In genomic region chr1:156034661-156035060, GRCm38 (mm10) we compare ENCODE assay signal across 9 mouse cellular contexts. TPM values are rescaled to one million over a fixed set of nuclear protein-coding genes. Genes with fewer than 3 reads are reported as not detected.
A peak's percentile ranks its signal among the peaks of the same experiment; 100 is the strongest.
DNase-seq lines count a peak whose midpoint lies in the region; ATAC-seq lines count a peak whose summit lies in the region.
"Had no signal": no experiment of that assay in that cellular context is flagged by ENCODE, and none has a peak within 500 bp of the region (broad histone marks: within the 10 kb centered on the region; RNA-seq: fewer than 3 reads in every experiment).

No protein-coding gene starts in this region.

- 46% methylated on average over 1 of the region's 1 CpGs for WGBS in forebrain, embryonic 10.5 days
- 22% methylated on average over 1 of the region's 1 CpGs for WGBS in limb, embryonic 13.5 days
- WGBS in stomach, embryonic 14.5 days, result 28% methylated on average over 1 of the region's 1 CpGs

- no peaks in the 10 kb centered on the region for H3K27me3 ChIP-seq in megakaryocyte, embryonic 14.5 days (replicated peaks)
- H3K27me3 ChIP-seq in forebrain, embryonic 10.5 days (ENCODE audit: poor library complexity, severe bottlenecking), result no peaks in the 10 kb centered on the region
- H3K27me3 ChIP-seq in limb, embryonic 13.5 days, result no peaks in the 10 kb centered on the region
- no peaks in the 10 kb centered on the region for H3K27me3 ChIP-seq in stomach, embryonic 14.5 days (ENCODE audit: control insufficient read depth, insufficient read depth, low read length)

- H3K27ac ChIP-seq in forebrain, embryonic 10.5 days, result peak overlapping the region; percentile 98
- H3K27ac ChIP-seq in limb, embryonic 13.5 days, result peak overlapping the region; percentile 100; the same call in 1 of the 2 replicates
- peak overlapping the region; percentile 100; the same call in 1 of the 2 replicates for H3K27ac ChIP-seq in stomach, embryonic 14.5 days (ENCODE audit: low read length)

- DNase-seq in forebrain, embryonic 10.5 days (ENCODE audit: extremely low spot score, low spot score), result no peak
- no peak for DNase-seq in layer of hippocampus, postnatal 36 days
- no peak for DNase-seq in right cerebral cortex, postnatal 14 days
- no peak for DNase-seq in thymus, postnatal 25 days
- DNase-seq: cerebellum, postnatal 36 days had no signal

- H3K36me3 ChIP-seq in megakaryocyte, embryonic 14.5 days (replicated peaks; ENCODE audit: low read length), result peaks cover 44% of the 10 kb centered on the region
- H3K36me3 ChIP-seq in forebrain, embryonic 10.5 days (replicated peaks), result peaks cover 44% of the 10 kb centered on the region
- H3K36me3 ChIP-seq in limb, embryonic 13.5 days, result peaks cover 32% of the 10 kb centered on the region
- peaks cover 31% of the 10 kb centered on the region for H3K36me3 ChIP-seq in stomach, embryonic 14.5 days (ENCODE audit: control insufficient read depth, insufficient read depth, low read length)

- no peak for ATAC-seq in megakaryocyte, adult 5-6 weeks (ENCODE audit: poor library complexity, severe bottlenecking)
- no peak for ATAC-seq in limb, embryonic 13.5 days (ENCODE audit: low FRiP score, low read depth)
- no peak for ATAC-seq in stomach, embryonic 14.5 days (ENCODE audit: insufficient number of reproducible peaks, insufficient read depth, low FRiP score, low read depth)

- H3K9ac ChIP-seq in limb, embryonic 13.5 days, result peak overlapping the region; percentile 93
- H3K9ac ChIP-seq in stomach, embryonic 14.5 days (replicated peaks; ENCODE audit: low read depth, low read length), result peak overlapping the region; percentile 85

- H3K9me3 ChIP-seq in megakaryocyte, embryonic 14.5 days, result no peaks in the 10 kb centered on the region
- no peaks in the 10 kb centered on the region for H3K9me3 ChIP-seq in forebrain, embryonic 10.5 days
- H3K9me3 ChIP-seq in limb, embryonic 13.5 days, result no peaks in the 10 kb centered on the region
- no peaks in the 10 kb centered on the region for H3K9me3 ChIP-seq in stomach, embryonic 14.5 days (ENCODE audit: control insufficient read depth, low read depth, low read length)

- peak overlapping the region; percentile 100 for H3K4me3 ChIP-seq in megakaryocyte, embryonic 14.5 days (replicated peaks)
- H3K4me3 ChIP-seq in forebrain, embryonic 10.5 days, result peak overlapping the region; percentile 85
- peak overlapping the region; percentile 78 for H3K4me3 ChIP-seq in limb, embryonic 13.5 days
- H3K4me3 ChIP-seq in stomach, embryonic 14.5 days (ENCODE audit: low read depth, low read length), result peak overlapping the region; percentile 72

- peaks cover 26% of the 10 kb centered on the region for H3K4me1 ChIP-seq in megakaryocyte, embryonic 14.5 days
- peaks cover 23% of the 10 kb centered on the region for H3K4me1 ChIP-seq in forebrain, embryonic 10.5 days
- H3K4me1 ChIP-seq in limb, embryonic 13.5 days, result peaks cover 15% of the 10 kb centered on the region
- H3K4me1 ChIP-seq in stomach, embryonic 14.5 days (ENCODE audit: control insufficient read depth, insufficient read depth, low read length), result peaks cover 4% of the 10 kb centered on the region; the same call in 1 of the 2 replicates

- H3K4me2 ChIP-seq in limb, embryonic 13.5 days (replicated peaks), result peak overlapping the region; percentile 73
- H3K4me2 ChIP-seq in stomach, embryonic 14.5 days (replicated peaks; ENCODE audit: low read depth, low read length), result peak overlapping the region; percentile 65

RNA-seq across cellular contexts. Expression of gene Tor1aip2, which starts 0.5 kb away (rescaled TPM):
- polyA plus RNA-seq in megakaryocyte, embryonic 14.5 days (2012; ENCODE audit: insufficient read depth, low replicate concordance), result 5.2 and 12.2 TPM in 2 replicates
- 67.4 and 71.1 TPM in 2 replicates for total RNA-seq in megakaryocyte, adult 5-6 weeks (2015)
- total RNA-seq in megakaryocyte, adult 5-6 weeks (2017), result 36.6 and 38.4 TPM in 2 replicates
- 104 and 108 TPM in 2 replicates for polyA plus RNA-seq in forebrain, embryonic 10.5 days (2016; fragmentation: Nextera tagmentation; extraction: Ambion mirVana)
- polyA plus RNA-seq in limb, embryonic 13.5 days (2015; fragmentation: Nextera tagmentation; extraction: Ambion mirVana), result 117 and 130 TPM in 2 replicates
- polyA plus RNA-seq in stomach, embryonic 14.5 days (2014; fragmentation: Nextera tagmentation; extraction: Ambion mirVana), result 134 and 139 TPM in 2 replicates
- 10 to 100 TPM; 54.7 to 63.6 TPM for total RNA-seq in layer of hippocampus, postnatal 36 days (2021)

RNA-seq across cellular contexts. Expression of gene Tor1aip1, which starts 1.6 kb away (rescaled TPM):
- 18.6 and 28.8 TPM in 2 replicates for polyA plus RNA-seq in megakaryocyte, embryonic 14.5 days (2012; ENCODE audit: insufficient read depth, low replicate concordance)
- 152 and 164 TPM in 2 replicates for total RNA-seq in megakaryocyte, adult 5-6 weeks (2015)
- 66.1 and 109 TPM in 2 replicates for total RNA-seq in megakaryocyte, adult 5-6 weeks (2017)
- 39.0 and 42.2 TPM in 2 replicates for polyA plus RNA-seq in forebrain, embryonic 10.5 days (2016; fragmentation: Nextera tagmentation; extraction: Ambion mirVana)
- polyA plus RNA-seq in limb, embryonic 13.5 days (2015; fragmentation: Nextera tagmentation; extraction: Ambion mirVana), result 50.0 and 51.6 TPM in 2 replicates
- 44.0 and 48.3 TPM in 2 replicates for polyA plus RNA-seq in stomach, embryonic 14.5 days (2014; fragmentation: Nextera tagmentation; extraction: Ambion mirVana)
- 10 to 100 TPM; 33.6 to 34.8 TPM for total RNA-seq in layer of hippocampus, postnatal 36 days (2021)
